Mouse (Mus musculus) testis, adult 2 months (tissue): ENCODE results near the gene Gm8251.

Source experiments
- CTCF ChIP-seq: fragments of 200-500 bp; IDR thresholded peaks from 2 replicates; pipeline ENCODE4 v1.5.1; 2012; ENCODE audit warnings: low read depth, mild to moderate bottlenecking, inconsistent platforms, low read length, moderate library complexity; ENCODE audit not compliant: control insufficient read depth, insufficient read depth, insufficient replicate concordance
- POLR2A ChIP-seq: fragments of 200-500 bp; IDR thresholded peaks from 2 replicates; pipeline ENCODE4 v1.6.1; 2012; ENCODE audit warnings: low read depth, mild to moderate bottlenecking, inconsistent platforms, low read length, moderate library complexity; ENCODE audit not compliant: control insufficient read depth

- TF ChIP-seq CTCF (no peak), POLR2A (no peak)
Observed at GRCm38 (mm10) chr1:44061836-44062235, at the start of gene Gm8251.
